Mouse (Mus musculus) testis, adult 2 months (tissue): Measurements from ENCODE around the gene Prok2. TPM values are rescaled to one million over a fixed set of nuclear protein-coding genes. Genes with fewer than 3 reads are reported as not detected.

Source experiments
- H3K27ac ChIP-seq: fragments of 200-500 bp; 2 replicates; pipeline ENCODE4 v1.5.1; 2012; ENCODE audit warnings: low read depth, low read length; ENCODE audit not compliant: control insufficient read depth, insufficient read depth
- H3K27me3 ChIP-seq: fragments of 200-500 bp; 2 replicates; pipeline ENCODE4 v1.6.1; 2012; ENCODE audit warnings: mild to moderate bottlenecking, low read length, moderate library complexity; ENCODE audit not compliant: control insufficient read depth, insufficient read depth
- H3K36me3 ChIP-seq: fragments of 200-500 bp; 2 replicates; pipeline ENCODE4 v1.6.1; 2012; ENCODE audit warnings: mild to moderate bottlenecking, low read length; ENCODE audit not compliant: control insufficient read depth, insufficient read depth
- H3K4me1 ChIP-seq: fragments of 200-500 bp; 2 replicates; pipeline ENCODE4 v1.6.1; 2012; ENCODE audit warnings: low read length; ENCODE audit not compliant: control insufficient read depth, insufficient read depth
- H3K4me3 ChIP-seq: fragments of 200-500 bp; 2 replicates; pipeline ENCODE4 v1.5.1; 2012; ENCODE audit warnings: low read depth, mild to moderate bottlenecking, low read length, moderate library complexity, mixed read lengths; ENCODE audit not compliant: control insufficient read depth
- CTCF ChIP-seq: fragments of 200-500 bp; IDR thresholded peaks from 2 replicates; pipeline ENCODE4 v1.5.1; 2012; ENCODE audit warnings: low read depth, mild to moderate bottlenecking, inconsistent platforms, low read length, moderate library complexity; ENCODE audit not compliant: control insufficient read depth, insufficient read depth, insufficient replicate concordance
- POLR2A ChIP-seq: fragments of 200-500 bp; IDR thresholded peaks from 2 replicates; pipeline ENCODE4 v1.6.1; 2012; ENCODE audit warnings: low read depth, mild to moderate bottlenecking, inconsistent platforms, low read length, moderate library complexity; ENCODE audit not compliant: control insufficient read depth
- polyA plus RNA-seq: library from polyadenylated mRNA; depleted of rRNA; stranded (reverse); fragments of >200 nt; gene quantifications from 2 replicates; pipeline ENCODE4 v1.2.3, GENCODE M21; 2012

Gene Prok2
- polyA plus RNA-seq, 1 experiment, result 33.4 TPM

DNA sequence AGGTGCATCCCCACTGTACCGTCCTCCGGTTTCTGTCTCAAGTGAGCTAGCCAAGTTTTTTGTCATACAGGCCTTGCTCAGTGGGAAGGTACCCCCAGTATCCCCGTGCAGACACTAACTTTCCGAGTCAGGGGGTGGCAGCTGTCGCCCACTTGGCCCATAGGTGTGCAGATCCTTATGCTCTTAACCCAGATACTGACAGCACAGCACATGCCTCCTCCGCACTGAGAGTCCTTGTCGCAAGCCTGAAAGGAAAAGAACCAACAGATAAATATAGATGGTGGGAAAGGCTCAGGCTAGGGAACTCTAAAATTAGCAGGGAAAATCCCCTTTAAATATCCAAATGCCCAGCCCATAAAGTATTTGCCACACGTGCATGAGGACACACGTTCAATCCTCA is 3.8 kb downstream of the Prok2 start:
- H3K36me3 ChIP-seq, result no peaks in the 10 kb centered on the region
- no peak overlapping the region for H3K27ac ChIP-seq
- TF ChIP-seq POLR2A, result no peak
- no peak for TF ChIP-seq CTCF
- H3K27me3 ChIP-seq, result no peaks in the 10 kb centered on the region
- H3K4me1 ChIP-seq, result peaks cover 9% of the 10 kb centered on the region
- H3K4me3 ChIP-seq, result no peak overlapping the region

DNA sequence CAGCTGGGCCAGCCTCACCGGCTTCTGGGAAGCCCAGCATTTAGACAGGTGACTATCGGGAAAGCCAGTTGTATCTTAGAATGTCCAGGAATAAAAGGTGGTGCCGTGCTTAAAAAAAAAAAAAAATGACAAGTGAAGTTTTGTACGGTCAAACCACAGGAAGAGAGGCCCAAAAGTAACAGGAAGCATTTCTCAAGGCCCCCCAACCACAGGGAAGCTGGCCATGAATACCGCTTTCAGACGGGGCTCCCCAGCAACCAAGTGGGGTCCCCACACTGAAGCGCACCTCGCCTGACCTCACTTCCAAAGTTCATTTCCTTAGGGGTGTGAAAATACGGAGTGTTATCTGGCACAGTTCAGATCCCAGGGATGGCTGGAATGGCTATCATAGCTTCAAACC is 5.2 kb downstream of the Prok2 start:
- Histone ChIP-seq H3K27me3 (no peaks in the 10 kb centered on the region), H3K36me3 (peaks cover 1% of the 10 kb centered on the region; the same call in 1 of the 2 replicates), H3K4me3 (no peak overlapping the region), H3K27ac (no peak overlapping the region), H3K4me1 (peaks cover 2% of the 10 kb centered on the region)
- no peak for TF ChIP-seq POLR2A
- TF ChIP-seq CTCF, result no peak

DNA sequence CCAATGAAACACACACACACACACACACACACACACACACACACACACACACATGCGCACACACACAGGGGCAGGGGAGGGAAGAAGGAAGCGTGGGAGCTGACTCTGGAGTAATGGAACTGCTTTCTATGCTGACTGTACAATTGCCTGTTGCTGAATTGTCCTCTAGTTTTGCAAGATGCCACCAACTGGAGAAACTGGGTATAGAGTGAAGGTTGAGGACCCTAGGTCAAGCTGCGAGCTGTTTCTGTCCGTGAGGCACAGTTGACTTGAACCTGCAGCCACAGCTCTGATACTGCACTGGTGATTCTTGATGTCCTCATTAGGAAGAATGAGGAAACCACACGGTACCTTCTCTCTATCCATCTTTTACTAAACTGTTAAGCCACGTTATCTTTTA is 10.3 kb downstream of the Prok2 start:
- no peak overlapping the region for H3K4me3 ChIP-seq
- TF ChIP-seq POLR2A (no peak), CTCF (no peak)
- no peaks in the 10 kb centered on the region for H3K27me3 ChIP-seq
- H3K4me1 ChIP-seq, result no peaks in the 10 kb centered on the region; the same call in 1 of the 2 replicates
- no peak overlapping the region for H3K27ac ChIP-seq
- peaks cover 1% of the 10 kb centered on the region; the same call in 1 of the 2 replicates for H3K36me3 ChIP-seq

DNA sequence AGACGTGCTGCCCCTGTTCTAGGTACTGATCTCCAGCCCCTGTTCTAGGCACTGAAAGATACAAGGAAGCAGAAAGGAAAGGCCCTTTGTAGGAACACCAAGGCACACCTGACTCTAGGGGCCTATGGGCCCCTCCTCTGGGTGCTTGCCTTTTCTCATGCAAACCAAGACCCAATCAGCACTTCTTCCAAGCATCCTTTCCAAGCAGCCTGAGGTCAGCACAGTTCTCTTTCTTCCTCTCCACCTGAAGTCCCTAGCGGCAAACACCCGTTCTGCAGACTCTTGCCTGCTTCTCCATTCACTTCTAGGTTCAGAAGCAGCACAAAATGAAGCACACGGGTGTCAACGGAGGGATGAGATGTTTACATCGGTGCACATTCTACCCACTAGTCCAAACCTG is 11.0 kb downstream of the Prok2 start:
- Histone ChIP-seq H3K4me1 (peaks cover 2% of the 10 kb centered on the region; the same call in 1 of the 2 replicates), H3K27me3 (no peaks in the 10 kb centered on the region), H3K36me3 (peaks cover 1% of the 10 kb centered on the region; the same call in 1 of the 2 replicates), H3K27ac (no peak overlapping the region), H3K4me3 (no peak overlapping the region)
- TF ChIP-seq CTCF (no peak), POLR2A (no peak)

DNA sequence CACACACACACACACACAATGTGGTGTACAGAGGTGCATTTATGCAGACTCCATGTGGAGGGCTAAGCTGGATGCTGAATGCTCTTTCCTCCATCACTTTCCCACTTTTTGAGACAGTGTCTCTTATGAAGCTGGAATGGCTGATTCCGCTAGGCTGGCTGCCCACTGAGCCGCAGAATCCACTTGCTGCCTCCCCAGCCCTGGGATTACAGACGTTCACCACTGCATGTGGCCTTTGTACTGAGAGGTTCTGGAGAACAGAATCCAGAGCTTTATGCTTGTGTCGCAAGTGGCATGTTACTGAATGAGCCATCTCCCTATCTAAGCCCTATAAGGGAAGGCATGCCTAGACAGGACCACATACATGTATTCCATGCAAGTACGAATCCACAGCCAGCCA is 12.9 kb downstream of the Prok2 start:
- Histone ChIP-seq H3K27me3 (no peaks in the 10 kb centered on the region), H3K27ac (no peak overlapping the region), H3K4me3 (no peak overlapping the region), H3K4me1 (peaks cover 2% of the 10 kb centered on the region; the same call in 1 of the 2 replicates), H3K36me3 (peaks cover 1% of the 10 kb centered on the region; the same call in 1 of the 2 replicates)
- TF ChIP-seq POLR2A, result no peak
- no peak for TF ChIP-seq CTCF

DNA sequence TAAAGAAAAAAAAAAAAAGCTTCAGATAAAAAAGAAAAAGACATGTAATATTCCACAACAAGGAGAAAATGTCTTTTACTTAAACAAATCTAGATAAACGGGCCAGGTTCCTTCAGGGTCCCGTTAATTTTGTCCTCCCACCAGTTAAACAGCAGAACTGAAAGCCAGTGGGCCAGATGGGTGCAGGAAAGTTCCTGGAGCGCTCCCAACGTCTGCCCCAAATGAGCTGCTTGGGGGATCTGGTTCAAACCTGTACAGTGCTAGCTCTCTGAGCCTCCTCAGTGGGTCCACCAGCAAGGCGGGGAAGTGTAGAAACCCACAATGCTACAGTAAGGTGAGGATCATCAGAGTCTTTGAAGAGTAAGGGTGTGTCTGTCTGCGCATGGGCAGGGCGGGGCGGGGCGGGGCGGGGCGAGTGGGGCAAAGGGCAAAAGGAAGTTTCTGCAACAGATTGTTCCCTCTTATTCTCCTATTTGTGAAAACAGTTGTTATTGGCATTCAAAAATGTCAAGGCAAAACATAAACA is 14.6 kb downstream of the Prok2 start:
- H3K27me3 ChIP-seq, result no peaks in the 10 kb centered on the region
- no peak overlapping the region for H3K27ac ChIP-seq
- H3K4me1 ChIP-seq, result peaks cover 2% of the 10 kb centered on the region; the same call in 1 of the 2 replicates
- H3K36me3 ChIP-seq, result peaks cover under 1% of the 10 kb centered on the region; the same call in 1 of the 2 replicates
- TF ChIP-seq CTCF (no peak), POLR2A (no peak)
- H3K4me3 ChIP-seq, result peak overlapping the region; percentile 10; the same call in 1 of the 2 replicates

DNA sequence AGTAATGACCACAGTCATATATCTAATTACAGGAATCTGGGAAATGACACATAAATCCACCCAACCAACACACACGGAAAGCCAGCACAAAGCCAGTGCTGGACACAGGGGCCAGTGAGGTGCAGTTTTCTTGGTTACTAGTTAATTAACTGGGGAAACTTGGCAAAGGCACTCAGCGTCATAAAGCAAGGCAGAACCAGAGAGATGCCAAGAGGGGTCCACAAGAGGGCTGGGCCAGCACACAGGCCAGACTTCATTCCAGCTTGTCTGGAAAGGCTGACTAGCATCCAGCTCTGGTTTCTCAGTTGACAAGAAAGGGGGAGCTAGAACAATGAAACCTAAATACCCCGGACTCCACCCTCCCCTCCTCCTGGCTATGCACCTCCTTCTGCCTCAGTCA is 25.7 kb downstream of the Prok2 start:
- no peak for TF ChIP-seq POLR2A
- no peaks in the 10 kb centered on the region for H3K36me3 ChIP-seq
- H3K4me3 ChIP-seq, result no peak overlapping the region

More for the DNA sequence above, 25.7 kb downstream of the Prok2 start:
- Histone ChIP-seq H3K27me3 (no peaks in the 10 kb centered on the region), H3K4me1 (no peaks in the 10 kb centered on the region), H3K27ac (no peak overlapping the region)
